Mouse (Mus musculus): ENCODE measurements at regions not wholly inside any gene's neighbourhood (a gene's known extent, or its start where the extent isn't known, plus 50 kb on each side); places are given as distances from the start of the nearest gene placed in this dataset.

DNA sequence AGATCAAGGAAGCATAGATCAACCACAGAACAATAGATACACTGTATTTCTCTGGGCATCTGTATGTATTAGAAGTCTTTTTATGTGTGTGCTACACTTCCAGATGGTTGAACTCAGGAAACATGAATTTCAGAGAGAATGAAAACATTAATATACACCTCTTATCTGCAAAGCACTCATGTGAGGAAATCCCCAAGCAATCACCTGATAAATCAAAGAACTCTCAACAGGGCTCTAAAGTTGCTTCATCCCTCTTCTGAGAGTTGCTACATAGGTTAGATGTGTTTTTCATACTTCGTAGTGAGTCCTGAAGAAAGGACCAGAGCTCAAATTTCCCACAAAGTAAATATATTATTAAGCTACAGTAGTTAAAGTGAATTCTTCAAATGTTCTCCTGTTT lies 263.1 kb upstream of the Tbl1xr1 start:
- no peak for DNase-seq (ENCODE audit: low read depth, low spot score)

DNA sequence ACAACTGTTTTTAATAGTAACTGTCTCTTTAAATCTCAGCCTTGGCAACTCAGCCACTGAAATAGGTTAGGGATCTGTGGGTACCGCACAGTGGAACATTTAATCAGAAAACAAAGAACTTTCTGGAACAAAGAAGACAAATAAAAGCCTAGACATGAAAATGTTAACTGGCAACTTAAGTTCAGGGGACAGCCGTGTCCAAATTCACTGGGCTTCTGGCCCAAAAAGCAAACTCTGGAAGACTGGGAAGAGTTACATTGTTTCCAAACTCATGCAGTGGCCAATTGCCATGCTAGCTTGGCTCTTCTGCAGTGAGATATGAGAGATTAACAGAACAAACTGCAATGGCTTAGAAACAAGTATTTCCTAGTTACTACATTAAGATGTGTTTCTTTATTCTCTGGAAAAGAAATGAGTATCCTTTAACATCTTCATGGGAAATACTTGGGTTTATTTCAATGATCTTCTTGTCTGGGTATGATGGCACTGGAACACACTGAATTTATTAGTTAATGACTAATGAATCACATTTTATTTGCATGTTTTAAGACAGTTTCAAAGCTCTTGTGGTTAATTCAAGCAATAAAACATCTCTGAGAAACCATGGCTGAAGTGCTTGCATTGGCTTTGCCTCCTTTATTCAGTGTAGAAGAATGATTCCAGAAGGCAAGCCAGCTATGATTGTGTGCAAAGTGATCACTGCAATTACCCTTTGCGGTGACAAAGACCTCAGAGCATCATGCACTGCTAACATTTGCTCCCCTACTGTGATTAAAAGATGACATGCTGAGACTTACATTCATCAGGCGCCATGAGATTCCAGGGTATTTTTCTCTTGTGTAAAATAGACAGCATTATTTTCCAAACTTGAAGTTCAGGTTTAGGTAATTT lies 259.2 kb upstream of the Tbl1xr1 start:
- no peak for DNase-seq (ENCODE audit: low read depth, low spot score)

DNA sequence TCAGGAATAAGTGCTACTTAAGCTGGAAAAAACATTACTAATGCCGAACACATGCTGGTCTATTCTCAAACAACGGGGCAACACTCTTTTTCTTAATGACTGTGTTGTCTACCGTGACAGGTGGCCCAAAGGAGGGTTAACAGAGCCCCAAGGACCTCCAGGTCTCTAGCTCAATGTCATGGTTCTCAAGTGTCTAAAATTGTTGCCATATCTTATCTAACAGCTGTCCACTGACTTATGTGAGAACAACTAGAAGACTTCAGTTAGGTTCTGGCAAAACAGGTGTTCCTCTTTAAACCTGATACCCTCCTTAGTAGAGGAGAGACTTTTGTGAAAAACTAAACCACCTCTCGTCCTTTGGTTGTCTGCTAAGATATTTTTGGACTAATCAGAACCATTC lies 257.4 kb upstream of the Tbl1xr1 start:
- DNase-seq (ENCODE audit: low read depth, low spot score) = no peak

DNA sequence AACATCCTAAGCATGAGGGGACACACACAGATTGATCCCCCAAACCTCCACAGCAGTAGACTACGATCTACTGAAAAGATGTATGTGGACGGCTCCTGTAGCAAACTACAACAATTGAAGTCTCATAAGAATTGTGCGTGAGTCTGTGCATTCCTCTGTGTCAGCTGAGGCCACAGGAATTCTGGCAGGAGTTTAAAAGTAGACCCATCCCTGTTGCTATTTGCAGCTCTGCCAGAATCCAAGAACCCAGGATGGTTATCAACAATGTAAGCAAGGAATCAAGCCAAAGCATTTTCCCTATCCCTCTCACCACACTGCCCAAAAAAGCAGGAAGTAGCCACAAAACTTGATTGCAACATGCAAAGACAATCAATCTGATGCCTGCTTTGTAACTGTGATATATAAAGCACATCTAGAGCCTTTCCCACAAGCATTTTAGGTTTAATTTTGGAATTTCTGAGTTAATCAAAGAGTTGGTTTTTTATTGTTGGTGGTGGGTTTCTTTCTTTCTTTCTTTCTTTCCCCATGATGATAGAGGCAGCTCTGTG lies 256.3 kb upstream of the Tbl1xr1 start:
- DNase-seq (ENCODE audit: low read depth, low spot score) = no peak

DNA sequence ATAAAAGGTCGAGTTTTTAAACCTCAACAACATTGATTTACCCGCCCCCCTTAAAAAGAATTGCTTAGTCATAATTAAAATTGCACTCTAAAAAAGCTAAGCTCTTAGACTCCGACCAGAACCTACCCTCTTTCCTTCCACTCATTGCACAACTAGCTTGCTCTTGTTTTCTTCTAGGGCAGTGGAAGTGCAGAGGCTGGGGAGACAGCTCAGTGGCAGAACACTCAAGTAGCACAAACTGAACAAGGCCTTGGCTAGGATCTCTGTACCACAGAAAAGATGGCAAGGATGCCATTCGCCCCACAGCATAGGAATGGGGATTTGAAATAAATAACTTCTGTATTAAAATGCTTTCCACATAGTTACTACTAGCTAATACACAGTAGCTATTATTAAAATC lies 253.8 kb upstream of the Tbl1xr1 start:
- no peak for DNase-seq (ENCODE audit: low read depth, low spot score)

DNA sequence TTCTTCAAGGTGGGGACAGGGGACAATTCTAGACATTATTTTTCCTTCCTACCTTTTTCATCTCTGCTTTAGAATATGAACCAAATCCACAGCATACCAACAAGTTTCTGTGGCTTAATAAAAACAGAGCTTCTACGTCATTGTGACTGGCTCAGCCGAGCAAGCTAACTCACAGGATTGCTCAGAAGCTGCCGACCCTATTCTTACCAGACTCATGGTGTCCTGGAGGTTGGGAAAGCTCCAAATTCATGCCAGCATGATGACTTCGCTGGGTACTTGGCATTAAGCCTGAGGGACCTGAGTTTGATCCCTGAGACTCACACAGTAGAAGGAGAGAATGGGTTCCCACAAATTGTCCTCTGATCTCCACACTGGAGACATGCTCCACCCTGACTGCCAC lies 253.1 kb upstream of the Tbl1xr1 start:
- DNase-seq (ENCODE audit: low read depth, low spot score) = no peak

DNA sequence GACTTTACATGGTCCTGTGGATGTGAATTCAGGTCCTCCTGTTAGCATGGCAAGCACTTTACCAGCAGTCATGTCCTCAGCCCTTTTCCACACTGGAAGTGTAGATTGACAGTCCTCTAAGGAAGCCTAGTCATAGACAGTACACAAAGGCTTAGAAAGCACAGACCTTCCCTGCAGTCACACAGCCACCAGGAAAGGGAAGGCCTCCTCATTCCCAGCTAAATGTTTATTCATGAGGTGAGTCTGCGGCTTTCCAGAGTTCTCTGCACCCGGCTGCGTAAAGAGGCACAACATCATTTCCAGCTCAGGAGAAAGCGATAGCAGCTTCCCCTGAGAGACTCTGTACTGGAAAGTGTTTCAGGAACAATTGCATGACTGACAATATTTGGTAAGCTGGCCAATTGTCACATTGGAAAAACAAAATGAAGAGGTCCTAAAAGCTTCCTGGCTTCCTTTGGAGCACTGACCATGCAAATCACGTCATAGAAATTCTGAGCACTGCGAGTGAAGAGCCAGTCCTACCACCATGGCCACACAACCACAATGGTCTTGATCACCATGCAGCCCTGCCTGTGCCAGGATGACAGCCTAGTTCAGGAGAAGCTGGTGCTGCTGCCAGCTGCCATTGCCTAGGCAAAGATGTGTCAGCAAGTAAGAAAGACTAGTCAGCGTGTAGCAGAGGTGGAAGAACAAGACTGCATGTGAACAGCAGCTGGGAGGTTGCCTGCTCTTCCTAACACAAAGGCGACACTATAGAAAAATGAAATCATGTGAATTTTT lies 252.2 kb upstream of the Tbl1xr1 start:
- DNase-seq (ENCODE audit: low read depth, low spot score) = no peak

DNA sequence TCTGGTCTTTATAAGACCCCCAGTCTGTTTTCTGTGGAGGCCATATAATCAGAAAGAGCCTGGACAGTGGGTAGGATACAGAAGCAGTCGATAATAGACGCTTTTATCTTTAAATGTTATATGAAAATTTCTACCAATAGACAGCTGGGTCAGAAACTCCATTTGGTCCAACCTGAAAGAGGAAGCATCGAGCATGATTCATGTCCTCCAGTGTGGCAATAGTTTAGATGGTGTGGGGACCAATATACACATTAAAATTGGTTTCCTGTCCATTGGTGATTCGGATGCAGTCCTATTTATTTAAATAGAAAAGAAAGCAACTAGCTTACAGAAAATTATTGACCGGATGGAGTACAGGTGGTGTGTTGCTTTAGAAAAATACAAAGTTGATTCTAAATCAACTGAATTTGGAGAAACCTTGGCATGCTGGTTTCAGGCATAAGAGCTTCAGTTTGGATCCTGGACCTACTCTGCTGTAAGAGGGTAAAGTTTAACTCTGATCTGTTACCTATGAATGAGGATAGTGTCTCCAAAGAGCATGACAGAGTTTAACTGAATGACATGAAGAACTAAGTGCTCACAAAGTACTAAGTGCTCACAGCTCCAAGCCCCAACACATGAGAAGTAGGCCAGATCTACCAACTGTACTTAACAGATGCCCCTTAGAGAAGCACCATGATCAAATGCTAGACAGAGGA lies 251.4 kb upstream of the Tbl1xr1 start:
- DNase-seq (ENCODE audit: low read depth, low spot score) = no peak

DNA sequence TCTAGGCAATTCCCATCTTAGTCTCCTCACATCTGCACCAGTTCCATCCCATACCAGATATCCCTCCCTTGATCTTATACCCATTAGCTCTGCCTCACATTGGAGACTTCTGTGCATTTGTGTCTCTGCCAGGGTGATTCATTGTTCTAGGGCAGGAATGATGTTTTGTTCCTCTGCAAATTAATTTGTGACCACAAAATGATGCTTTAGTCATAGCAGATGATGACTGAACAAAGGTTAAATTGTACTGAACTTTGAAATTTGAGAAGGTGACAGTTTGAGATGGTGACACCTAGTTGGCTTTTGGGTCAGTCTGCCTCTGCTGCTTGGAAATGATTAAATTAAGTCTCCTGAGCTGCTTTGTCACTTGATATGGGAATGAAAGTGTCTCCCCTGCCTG lies 248.8 kb upstream of the Tbl1xr1 start:
- DNase-seq (ENCODE audit: low read depth, low spot score) = no peak

DNA sequence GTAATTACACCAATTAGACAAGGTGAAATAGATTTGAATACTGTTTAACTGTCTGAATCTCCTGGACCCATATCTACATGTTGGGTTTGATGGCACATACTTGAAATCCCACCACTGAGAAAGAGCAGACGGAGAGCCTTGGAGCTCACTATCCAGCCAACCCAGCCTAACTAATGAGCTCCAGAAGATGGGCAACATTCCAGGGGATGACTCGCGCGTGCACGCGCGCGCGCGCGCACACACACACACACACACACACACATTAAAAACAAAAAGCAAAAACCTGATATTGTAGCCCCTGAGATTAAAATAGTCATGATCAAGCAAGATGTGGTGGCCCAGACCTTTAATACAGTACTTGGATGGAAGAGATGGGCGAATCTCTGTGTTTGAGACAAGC lies 243.3 kb upstream of the Tbl1xr1 start:
- DNase-seq (ENCODE audit: low read depth, low spot score) = no peak

DNA sequence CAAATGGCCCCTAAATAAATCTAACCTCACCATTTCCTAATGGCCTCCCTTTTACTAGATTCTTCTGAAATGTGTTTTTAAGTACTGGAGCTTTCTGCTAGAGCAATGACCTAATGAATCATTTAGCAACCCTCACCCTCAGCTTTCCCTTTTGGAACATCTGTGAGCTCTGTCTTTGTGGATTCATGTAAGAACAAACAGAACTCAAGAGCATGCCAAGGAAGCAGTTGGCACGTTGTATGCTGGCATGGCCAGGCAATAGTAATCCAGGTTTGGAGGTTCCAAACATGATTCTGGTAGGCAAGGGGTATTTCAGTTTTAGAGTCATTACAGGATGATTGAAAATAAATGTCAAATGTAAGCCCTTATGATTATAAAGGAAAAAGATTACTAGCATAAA lies 240.9 kb upstream of the Tbl1xr1 start:
- no peak for DNase-seq (ENCODE audit: low read depth, low spot score)

DNA sequence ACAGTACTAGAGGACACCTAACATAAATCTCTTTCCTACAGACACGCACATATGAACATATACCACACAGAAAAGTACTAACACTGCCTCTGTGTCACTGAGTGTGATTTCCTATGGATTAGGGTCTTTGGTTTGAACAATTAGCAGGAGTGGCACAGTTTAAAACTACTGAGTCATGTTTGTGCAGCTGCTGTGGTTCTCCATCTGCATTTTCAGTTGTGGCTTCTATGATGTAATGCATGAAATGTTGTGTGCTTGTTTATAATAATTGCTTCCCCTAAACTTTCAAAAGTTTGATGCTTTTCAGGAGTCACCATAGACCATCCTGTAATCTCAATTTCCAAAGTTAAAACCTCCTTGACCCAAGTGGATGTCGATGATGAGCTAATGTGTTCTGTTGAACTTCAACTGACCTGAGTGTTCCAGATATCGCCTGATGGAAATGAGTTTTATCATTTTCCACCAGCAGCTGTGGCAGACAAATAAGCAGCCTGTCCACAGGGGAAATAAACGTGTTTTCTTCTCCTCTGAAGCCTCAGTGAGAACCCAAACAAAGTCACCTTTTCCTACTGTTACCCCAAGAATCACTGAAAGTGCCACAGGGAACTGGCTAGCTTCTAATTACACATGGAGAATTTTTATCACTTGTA lies 239.0 kb upstream of the Tbl1xr1 start:
- no peak for DNase-seq (ENCODE audit: low read depth, low spot score)

DNA sequence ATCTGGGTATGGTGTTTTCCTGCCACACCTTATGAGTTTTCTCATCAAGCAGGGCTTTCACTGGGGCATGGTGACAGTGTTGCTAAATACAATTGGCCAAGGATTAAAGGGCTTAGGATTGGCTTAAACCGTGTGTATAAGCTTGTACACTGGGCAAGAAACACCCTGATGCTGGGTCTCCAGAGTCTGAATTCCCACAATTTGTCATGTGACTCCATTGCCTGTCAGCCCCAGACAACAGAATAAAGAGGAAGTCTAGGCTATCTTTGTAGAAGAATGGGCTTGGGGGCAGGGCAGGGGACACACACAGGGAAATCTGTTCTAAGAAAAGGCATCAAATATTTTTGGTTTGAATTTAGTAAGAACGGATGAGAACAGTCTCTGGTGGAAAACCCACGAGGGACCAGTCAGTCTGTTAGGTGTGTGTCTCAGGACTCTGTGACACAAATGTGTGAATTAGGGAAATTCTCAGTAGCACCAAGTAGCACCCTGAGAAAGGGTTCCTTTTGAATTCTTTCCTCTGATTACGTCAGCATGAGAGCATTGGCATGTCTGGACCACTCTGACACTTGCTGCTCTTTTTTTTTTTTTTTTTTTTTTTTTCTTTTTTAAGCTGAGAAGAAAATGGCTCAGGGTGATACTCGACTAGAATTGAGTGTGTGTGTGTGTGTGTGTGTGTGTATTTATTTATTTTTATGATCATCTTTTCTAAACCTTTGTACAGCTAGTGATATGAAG lies 235.5 kb upstream of the Tbl1xr1 start:
- DNase-seq (ENCODE audit: low read depth, low spot score) = no peak

DNA sequence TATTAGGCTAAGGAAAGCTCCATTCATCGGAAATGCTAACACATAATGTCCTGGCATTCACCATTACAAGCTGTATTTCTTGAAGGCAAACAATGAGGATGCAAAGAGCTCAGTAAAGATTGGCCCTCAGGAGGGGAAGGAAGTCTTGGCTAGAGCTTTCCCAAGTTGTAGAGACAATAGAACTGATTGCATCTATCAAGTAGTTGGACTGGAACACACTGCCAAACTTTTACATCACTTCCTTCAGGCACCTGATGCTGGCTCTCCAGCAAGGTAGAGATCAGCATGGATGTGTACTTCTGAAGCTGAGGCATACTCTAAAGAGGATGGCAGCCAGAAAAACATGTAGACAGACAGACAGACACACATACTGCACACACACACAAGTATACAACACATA lies 234.9 kb upstream of the Tbl1xr1 start:
- no peak for DNase-seq (ENCODE audit: low read depth, low spot score)

DNA sequence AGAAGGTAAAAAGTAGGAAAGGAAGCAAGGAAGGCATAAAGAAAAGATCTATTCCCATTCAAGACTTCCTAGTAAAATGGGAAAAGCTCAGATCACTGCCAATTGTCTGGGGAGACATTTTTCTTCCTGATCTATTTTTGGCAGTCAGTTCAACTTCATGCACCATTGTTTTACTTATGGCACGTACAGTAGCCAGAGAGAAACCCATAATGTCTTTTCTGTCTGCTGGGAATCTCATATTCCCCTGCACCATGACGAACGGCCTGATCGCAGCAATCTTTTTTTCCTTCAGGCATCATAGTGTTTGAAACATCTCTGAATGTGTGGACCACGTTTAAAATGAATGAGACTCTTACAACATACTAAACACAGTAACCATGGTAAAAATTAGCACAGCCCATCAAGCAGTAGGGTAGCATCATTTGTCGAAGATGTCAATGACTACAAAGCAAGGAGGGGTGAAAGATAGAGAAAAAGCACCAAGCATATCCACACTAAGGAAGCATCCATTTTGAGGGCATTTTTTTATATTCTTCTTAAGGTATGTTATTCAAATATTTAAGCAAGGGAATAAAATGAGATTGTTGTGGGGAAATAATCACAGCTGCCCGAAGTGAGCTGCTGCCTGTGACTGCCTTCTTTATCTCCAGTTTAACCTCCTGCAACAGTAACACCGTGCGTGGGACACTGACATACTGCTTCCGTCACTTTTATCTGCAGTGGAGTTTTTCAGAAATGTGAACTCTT lies 233.7 kb upstream of the Tbl1xr1 start:
- no peak for DNase-seq (ENCODE audit: low read depth, low spot score)

DNA sequence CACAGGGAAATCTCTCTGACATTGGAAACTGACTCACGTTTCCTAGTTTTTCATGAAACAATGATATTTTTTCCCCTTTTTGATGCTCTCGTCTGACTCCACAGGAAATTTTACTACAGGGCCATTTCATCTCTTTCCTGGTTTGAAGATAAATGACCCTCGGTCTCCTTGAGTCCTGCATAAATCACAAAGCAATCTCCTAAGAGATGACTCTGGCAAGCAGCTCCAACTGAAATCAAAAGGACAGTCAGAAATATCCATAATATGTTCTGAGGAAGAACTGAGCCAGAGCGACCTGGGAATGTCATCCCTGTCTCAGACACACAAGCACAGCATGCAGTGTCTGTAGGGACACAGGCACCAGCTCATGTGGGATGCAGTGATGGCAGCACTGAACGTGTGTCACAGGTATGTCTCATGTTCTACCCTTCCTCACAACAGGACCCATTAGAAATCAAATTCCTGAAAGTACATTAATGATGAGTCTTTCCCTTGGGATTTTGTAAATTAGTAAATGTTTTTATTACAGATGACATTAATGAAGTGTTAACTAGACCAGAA lies 233.1 kb upstream of the Tbl1xr1 start:
- no peak for DNase-seq (ENCODE audit: low read depth, low spot score)

DNA sequence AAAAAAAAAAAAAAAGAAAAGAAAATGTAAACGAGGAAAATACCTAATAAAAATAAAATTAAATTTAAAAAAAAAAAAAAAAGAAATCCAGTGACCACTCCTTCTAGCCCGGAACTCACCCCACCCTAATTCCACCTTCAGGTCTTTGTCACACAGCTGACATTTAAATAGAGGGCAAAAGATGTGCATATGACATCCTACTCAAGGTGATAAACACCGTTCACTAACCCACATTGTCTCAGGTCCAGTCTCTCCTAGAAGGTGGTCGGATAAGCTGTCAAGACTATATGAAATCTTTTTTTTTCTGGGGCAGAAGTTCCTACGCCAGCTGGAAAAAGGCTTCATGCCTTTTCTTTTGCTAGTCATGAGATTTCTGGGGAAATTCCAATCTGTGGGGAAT lies 226.6 kb upstream of the Tbl1xr1 start:
- DNase-seq (ENCODE audit: low read depth, low spot score) = no peak

DNA sequence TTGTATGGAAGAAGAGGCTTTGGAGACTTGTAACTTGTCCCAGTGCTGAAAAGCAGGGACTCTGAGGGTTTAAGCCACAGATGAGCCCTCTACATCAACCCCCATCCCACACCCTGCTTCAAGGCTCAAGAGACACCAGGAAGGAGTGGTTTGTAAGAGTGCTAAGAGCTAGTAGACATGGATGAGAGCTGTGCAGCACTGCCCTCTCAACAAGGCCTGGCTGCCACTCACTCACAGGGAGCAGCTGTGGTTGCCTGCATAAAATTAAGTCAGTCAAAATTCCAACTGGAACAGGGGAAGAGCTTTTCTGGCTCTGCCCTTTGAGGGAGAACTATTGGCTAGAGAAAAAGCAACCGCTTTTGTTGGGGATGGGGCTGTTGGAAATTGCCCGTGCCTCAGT lies 225.5 kb upstream of the Tbl1xr1 start:
- DNase-seq (ENCODE audit: low read depth, low spot score) = no peak

DNA sequence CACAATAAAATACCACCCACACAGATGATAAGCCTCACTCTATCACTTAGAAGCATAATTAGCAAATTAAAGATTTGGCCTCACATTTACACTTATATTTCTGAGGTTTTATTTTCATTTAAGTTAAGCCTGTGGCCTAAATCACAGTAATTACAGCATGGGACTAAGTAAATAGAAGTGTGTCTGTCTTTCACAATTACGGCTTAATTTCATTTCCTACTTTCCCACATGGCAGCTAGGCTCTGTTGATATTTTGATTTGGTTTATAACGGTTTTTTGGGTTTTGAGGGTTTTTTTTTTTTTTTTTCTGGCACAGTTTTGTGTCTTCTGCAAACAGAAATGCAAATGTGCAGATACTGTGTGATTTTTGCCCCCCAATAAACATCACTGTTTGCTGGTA lies 222.1 kb upstream of the Tbl1xr1 start:
- DNase-seq (ENCODE audit: low read depth, low spot score) = no peak

DNA sequence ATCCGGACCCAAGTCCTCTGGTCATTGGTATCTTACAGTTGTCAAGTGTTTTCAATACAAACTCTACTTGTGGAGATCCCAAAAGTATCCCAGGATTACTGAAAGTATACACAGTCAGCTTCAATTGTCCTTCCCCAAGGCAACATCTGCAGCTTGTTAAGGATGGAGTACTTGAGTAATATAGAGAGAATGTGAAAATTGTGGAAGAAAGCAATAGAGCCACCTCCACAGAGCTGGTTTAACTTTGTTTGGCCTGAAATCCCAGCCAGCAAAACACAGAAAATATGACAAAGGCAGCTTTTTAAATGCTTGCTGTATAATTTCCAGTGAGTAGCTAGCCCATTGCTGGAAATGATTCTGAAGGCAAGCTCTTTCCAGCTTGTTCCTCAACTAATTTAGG lies 217.0 kb upstream of the Tbl1xr1 start:
- DNase-seq (ENCODE audit: low read depth, low spot score) = no peak

Data from telencephalon, adult 2 months (tissue).